Mouse (Mus musculus) spleen, adult 2 months (tissue): ENCODE results near the gene Pdcd11. TPM values are rescaled to one million over a fixed set of nuclear protein-coding genes. Genes with fewer than 3 reads are reported as not detected.
"Not testable (repeated sequence)": the region's sequence is repeated elsewhere in the genome, so short reads cannot be mapped to it uniquely, and the experiment has no call there.

Experiments used
- DNase-seq, 2 experiments: peaks; one replicate each; pipeline versions ENCODE4 v3.0.0 to v3.0.0-alpha.2; 2012 to 2021; ENCODE audit warnings: low spot score in 2 of 2, low read depth in 1 of 2
- H3K27ac ChIP-seq: fragments of 200-500 bp; 2 replicates; pipeline ENCODE4 v1.5.1; 2012; ENCODE audit warnings: low read length, inconsistent platforms; ENCODE audit not compliant: insufficient read depth
- H3K27me3 ChIP-seq: fragments of 200-500 bp; 2 replicates; pipeline ENCODE4 v1.6.1; 2012; ENCODE audit warnings: mild to moderate bottlenecking, moderate library complexity, low read length, inconsistent platforms; ENCODE audit not compliant: control insufficient read depth, insufficient read depth
- H3K36me3 ChIP-seq: fragments of 200-500 bp; 2 replicates; pipeline ENCODE4 v1.6.1; 2012; ENCODE audit warnings: mild to moderate bottlenecking, low read length, inconsistent platforms; ENCODE audit not compliant: control insufficient read depth, insufficient read depth
- H3K4me1 ChIP-seq: fragments of 200-500 bp; 2 replicates; pipeline ENCODE4 v1.6.1; 2011; ENCODE audit warnings: inconsistent platforms; ENCODE audit not compliant: control insufficient read depth, insufficient read depth, insufficient read length
- H3K4me3 ChIP-seq: fragments of 200-500 bp; 2 replicates; pipeline ENCODE4 v1.5.1; 2011; ENCODE audit warnings: mild to moderate bottlenecking, inconsistent platforms; ENCODE audit not compliant: insufficient read depth, insufficient read length; ENCODE audit errors: extremely low read depth
- CTCF ChIP-seq: fragments of 200-500 bp; IDR thresholded peaks from 2 replicates; pipeline ENCODE4 v1.5.1; 2011; ENCODE audit warnings: mild to moderate bottlenecking, inconsistent platforms; ENCODE audit not compliant: insufficient read depth, insufficient read length, insufficient replicate concordance; ENCODE audit errors: extremely low read depth
- POLR2A ChIP-seq: fragments of 200-500 bp; IDR thresholded peaks from 2 replicates; pipeline ENCODE4 v1.6.1; 2011; ENCODE audit warnings: low read depth, low read length, inconsistent platforms
- WGBS: fragments of 180-500 bp; shearing (Covaris S2); methylation state at CpG from one replicate; pipeline ENCODE4 v1.1.7; 2018; 5-methylcytosine and 5-hydroxymethylcytosine counted together
- polyA plus RNA-seq: library from polyadenylated mRNA; depleted of rRNA; stranded (reverse); fragments of >200 nt; gene quantifications from 2 replicates; pipeline ENCODE4 v1.2.3, GENCODE M21; 2012

The Pdcd11 gene
- polyA plus RNA-seq, 1 experiment, result 9.6 TPM

DNA sequence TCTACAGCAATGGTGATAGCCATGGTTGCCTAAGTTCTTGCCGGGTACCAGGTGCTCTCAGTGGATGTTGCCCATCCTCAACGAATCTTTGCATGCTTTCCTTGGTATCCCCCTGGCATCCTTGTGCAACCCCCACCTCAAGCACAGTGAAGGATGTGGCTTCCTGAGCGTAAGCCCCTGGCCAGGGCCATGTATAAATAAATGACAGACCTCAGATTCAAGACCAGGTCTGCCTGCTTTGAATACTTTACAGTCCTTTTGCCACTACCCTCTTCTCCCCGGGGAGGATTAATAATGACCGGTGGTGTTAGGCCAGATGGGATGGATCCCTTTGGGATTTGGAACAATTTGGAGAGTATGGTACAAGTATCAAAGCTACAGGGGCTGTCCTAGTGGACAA is 45.6 kb downstream of the Pdcd11 start:
- DNase-seq, result no peak
- H3K36me3 ChIP-seq, result peaks cover 23% of the 10 kb centered on the region
- no peak for TF ChIP-seq CTCF
- TF ChIP-seq POLR2A, result no peak
- 70% methylated on average over 5 of the region's 5 CpGs for WGBS
- no peaks in the 10 kb centered on the region for H3K27me3 ChIP-seq
- peak overlapping the region; percentile 95; the same call in 1 of the 2 replicates for H3K27ac ChIP-seq
- peak overlapping the region; percentile 90; the same call in 1 of the 2 replicates for H3K4me3 ChIP-seq
- H3K4me1 ChIP-seq, result peaks cover 42% of the 10 kb centered on the region; the same call in 1 of the 2 replicates

DNA sequence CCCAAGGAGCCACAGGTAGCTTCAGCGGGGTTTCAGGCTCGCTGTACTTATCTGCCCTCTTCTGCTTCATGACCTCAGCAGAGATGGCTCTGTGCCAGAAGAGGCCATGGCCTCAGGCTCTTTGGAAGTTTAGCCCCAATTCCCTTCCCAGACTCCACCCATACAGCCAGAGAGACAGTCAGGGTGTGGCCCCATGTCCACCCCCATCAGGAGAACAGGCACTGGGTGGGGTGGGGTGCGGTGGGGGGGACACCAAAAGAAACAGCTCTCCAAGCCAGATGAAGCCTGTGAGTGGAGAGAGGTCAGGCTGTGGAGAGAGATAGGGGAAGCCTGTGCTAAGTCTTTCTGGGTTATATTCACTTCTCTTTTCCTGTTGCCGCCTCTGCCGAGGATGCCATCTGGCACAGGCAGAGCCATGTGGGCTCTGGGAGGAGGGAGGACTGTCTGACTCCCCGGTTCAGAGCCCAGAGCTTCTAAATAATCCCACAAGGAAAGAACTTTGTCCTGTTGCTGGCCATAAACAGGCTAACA is 46.5 kb downstream of the Pdcd11 start:
- DNase-seq, result peak in 1 of 2 experiments; percentile 44
- H3K27me3 ChIP-seq, result no peaks in the 10 kb centered on the region
- TF ChIP-seq POLR2A, result no peak
- no peak for TF ChIP-seq CTCF
- 2% methylated on average over 6 of the region's 6 CpGs for WGBS
- peak overlapping the region; percentile 90 for H3K4me3 ChIP-seq
- peaks cover 16% of the 10 kb centered on the region for H3K36me3 ChIP-seq
- H3K27ac ChIP-seq, result peak overlapping the region; percentile 95
- H3K4me1 ChIP-seq, result peaks cover 42% of the 10 kb centered on the region; the same call in 1 of the 2 replicates

DNA sequence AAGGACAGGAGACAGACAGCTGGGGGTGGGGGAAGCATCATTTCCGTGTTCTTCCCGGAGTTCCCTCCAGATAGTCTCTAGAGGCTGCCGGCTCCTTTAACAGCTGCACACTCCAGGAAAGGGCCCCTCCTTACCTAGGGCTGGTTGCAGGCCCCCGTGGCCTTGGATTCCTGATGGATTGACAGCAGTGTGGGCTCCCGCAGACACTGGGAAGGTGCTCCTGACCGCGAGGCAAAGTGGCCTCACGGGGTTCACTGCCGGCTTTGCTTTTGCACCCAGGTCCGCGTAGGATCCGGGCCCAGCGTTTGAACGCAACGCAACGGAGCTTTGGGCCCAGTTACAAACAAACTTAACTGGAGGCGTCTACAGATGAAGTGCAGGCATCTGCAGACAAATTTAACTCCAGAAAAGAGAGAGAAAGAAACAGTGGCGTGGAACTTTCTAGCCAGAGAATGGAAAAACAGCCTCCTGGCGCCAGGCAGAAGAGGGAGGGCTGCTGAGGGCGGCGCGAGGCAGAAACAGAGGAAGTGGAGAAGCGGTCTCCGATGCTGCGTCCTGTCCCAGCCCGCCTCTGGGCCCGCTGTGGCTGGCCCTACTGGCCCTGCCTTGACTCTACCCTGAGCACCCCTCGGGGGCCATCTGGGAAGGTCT is 47.3 kb downstream of the Pdcd11 start, which contains the start of gene Calhm2:
Calhm2 (minus strand) TSS at position 524 of the 651 bp plus-strand sequence.
- peak in 1 of 2 experiments; percentile 71 for DNase-seq
- peak within 1 kb of the TSS; percentile 95 for H3K27ac ChIP-seq
- H3K4me1 ChIP-seq, result peaks cover 35% of the 10 kb centered on the region; the same call in 1 of the 2 replicates
- peak within 1 kb of the TSS; percentile 90 for H3K4me3 ChIP-seq
- TF ChIP-seq POLR2A (peak; percentile 42), CTCF (no peak)
- under 1% methylated on average over 28 of the region's 28 CpGs for WGBS
- peaks cover 11% of the 10 kb centered on the region for H3K36me3 ChIP-seq
- no peaks in the 10 kb centered on the region for H3K27me3 ChIP-seq

DNA sequence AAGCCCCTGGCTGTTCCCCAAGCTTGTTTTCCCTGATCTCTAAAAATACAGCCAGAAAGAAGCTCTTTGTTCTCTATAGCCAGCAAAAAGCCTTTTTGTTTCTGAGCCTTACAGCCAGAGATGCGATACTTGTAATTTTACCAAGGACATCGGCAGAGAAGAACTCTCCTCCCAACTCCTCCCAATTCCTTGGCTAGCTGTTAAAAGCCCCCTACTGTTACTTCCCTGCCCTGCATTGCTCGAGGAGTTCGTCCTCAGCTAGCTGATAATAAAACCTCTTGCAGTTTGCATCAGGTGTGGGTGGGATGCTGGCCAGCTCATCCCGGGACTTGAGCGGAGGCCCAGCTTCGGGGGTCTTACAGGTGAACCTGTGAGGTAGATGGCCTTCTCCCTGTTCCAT is 49.0 kb downstream of the Pdcd11 start:
- DNase-seq, H3K27me3 ChIP-seq, H3K4me3 ChIP-seq, H3K36me3 ChIP-seq, H3K27ac ChIP-seq: not testable (repeated sequence)
- WGBS, result 76% methylated on average over 7 of the region's 7 CpGs
- H3K4me1 ChIP-seq, result peaks cover 23% of the 10 kb centered on the region; the same call in 1 of the 2 replicates

DNA sequence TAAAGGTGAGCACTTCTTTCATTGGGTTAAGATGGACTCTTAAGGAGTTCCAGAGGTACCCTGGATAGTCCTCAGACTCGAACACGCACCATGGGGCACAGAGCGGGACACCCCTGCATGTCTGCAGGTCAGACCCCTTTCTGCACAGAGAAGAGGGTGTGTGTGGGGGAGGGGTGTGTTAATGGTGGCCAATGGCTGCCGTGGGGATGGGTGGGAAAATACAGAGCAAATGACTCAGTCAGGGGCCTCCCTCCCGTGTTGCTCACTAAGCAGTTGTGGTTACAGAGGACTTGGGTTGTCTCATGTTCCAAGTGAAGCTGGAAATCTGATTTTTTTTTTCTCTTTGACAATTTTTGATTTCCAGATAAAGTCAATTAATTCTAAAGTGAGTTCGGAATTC is 51.9 kb downstream of the Pdcd11 start:
- Histone ChIP-seq H3K27me3 (no peaks in the 10 kb centered on the region), H3K27ac (no peak overlapping the region), H3K4me3 (no peak overlapping the region), H3K4me1 (peaks cover 7% of the 10 kb centered on the region; the same call in 1 of the 2 replicates), H3K36me3 (no peaks in the 10 kb centered on the region)
- no peak for DNase-seq
- whole genome bisulfite sequencing, result 80% methylated on average over 6 of the region's 6 CpGs
- TF ChIP-seq CTCF, result no peak
- no peak for TF ChIP-seq POLR2A

DNA sequence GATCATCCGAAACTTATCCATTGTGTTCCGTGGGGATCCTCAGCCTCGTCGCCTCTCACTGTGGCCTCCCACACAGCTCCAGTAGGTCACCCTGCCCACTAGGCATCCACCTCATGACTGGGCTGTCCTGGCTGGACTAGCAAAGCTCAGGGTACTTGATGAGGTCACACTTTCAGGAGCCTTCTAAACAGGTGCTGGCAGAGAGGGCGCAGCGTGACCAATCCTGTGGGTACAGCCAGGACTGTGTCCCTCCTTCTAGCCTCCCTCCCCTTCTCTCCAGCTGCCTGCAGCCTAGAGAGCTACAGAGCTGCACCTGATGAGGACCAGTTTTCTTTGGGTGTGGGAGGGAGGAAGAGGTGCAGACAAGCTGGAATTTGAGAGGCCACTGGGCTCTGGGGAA is 53.6 kb downstream of the Pdcd11 start, which contains the start of gene Calhm1:
Calhm1 (minus strand) TSS at position 101 of the 400 bp plus-strand sequence.
- 95% methylated on average over 6 of the region's 6 CpGs for WGBS
- DNase-seq, result no peak
- Histone ChIP-seq H3K4me3 (no peak within 1 kb of the TSS), H3K4me1 (peaks cover 12% of the 10 kb centered on the region; the same call in 1 of the 2 replicates), H3K36me3 (no peaks in the 10 kb centered on the region), H3K27me3 (no peaks in the 10 kb centered on the region), H3K27ac (no peak within 1 kb of the TSS)
- TF ChIP-seq POLR2A, result no peak
- TF ChIP-seq CTCF, result no peak
